Mouse (Mus musculus): ENCODE data around the gene Fibcd1. TPM values are rescaled to one million over a fixed set of nuclear protein-coding genes. Genes with fewer than 3 reads are reported as not detected.

Fibcd1 gene
- polyA plus RNA-seq, 2 experiments, result 0.28 to 0.34 TPM

GRCm38 (mm10) chr2:31792611-31793010 is 53.2 kb downstream of the Fibcd1 start:
- Histone ChIP-seq H3K4me1 (ENCODE audit: control insufficient read depth, insufficient read depth, low read length) (no peaks in the 10 kb centered on the region), H3K4me3 (replicated peaks; ENCODE audit: low read length) (no peak overlapping the region), H3K36me3 (ENCODE audit: control insufficient read depth, insufficient read depth, low read length) (peaks cover 94% of the 10 kb centered on the region), H3K9me3 (ENCODE audit: control insufficient read depth, low read length) (no peaks in the 10 kb centered on the region), H3K4me2 (replicated peaks; ENCODE audit: low read depth, low read length, severe bottlenecking) (no peak overlapping the region), H3K27me3 (ENCODE audit: control insufficient read depth, insufficient read depth, low read length) (no peaks in the 10 kb centered on the region), H3K27ac (replicated peaks; ENCODE audit: low read depth, low read length) (no peak overlapping the region), H3K9ac (ENCODE audit: low read depth, low read length, severe bottlenecking) (no peak overlapping the region)
- ATAC-seq (ENCODE audit: low FRiP score, low read depth), result no peak
- no peak for DNase-seq (ENCODE audit: low spot score)
- TF ChIP-seq POLR2A (IDR thresholded peaks at IDR 0.05; ENCODE audit: borderline replicate concordance, extremely low read depth, insufficient read depth, insufficient read length), result no peak
- 84% methylated on average over 6 of the region's 6 CpGs for WGBS

GRCm38 (mm10) chr2:31791260-31791659 is 54.5 kb downstream of the Fibcd1 start:
- TF ChIP-seq POLR2A (IDR thresholded peaks at IDR 0.05; ENCODE audit: borderline replicate concordance, extremely low read depth, insufficient read depth, insufficient read length), result no peak
- no peaks in the 10 kb centered on the region for H3K4me1 ChIP-seq (ENCODE audit: control insufficient read depth, insufficient read depth, low read length)
- H3K36me3 ChIP-seq (ENCODE audit: control insufficient read depth, insufficient read depth, low read length), result peaks cover 94% of the 10 kb centered on the region
- no peak overlapping the region for H3K27ac ChIP-seq (replicated peaks; ENCODE audit: low read depth, low read length)
- no peaks in the 10 kb centered on the region for H3K27me3 ChIP-seq (ENCODE audit: control insufficient read depth, insufficient read depth, low read length)
- 90% methylated on average over 8 of the region's 8 CpGs for WGBS
- no peak overlapping the region for H3K9ac ChIP-seq (ENCODE audit: low read depth, low read length, severe bottlenecking)
- no peak overlapping the region for H3K4me3 ChIP-seq (replicated peaks; ENCODE audit: low read length)
- DNase-seq (ENCODE audit: low spot score) (no peak), ATAC-seq (ENCODE audit: low FRiP score, low read depth) (no peak)
- no peaks in the 10 kb centered on the region for H3K9me3 ChIP-seq (ENCODE audit: control insufficient read depth, low read length)
- H3K4me2 ChIP-seq (replicated peaks; ENCODE audit: low read depth, low read length, severe bottlenecking), result no peak overlapping the region

- no peak for TF ChIP-seq POLR2A (IDR thresholded peaks at IDR 0.05; ENCODE audit: borderline replicate concordance, extremely low read depth, insufficient read depth, insufficient read length)
- peaks cover 94% of the 10 kb centered on the region for H3K36me3 ChIP-seq (ENCODE audit: control insufficient read depth, insufficient read depth, low read length)
- no peak overlapping the region for H3K4me3 ChIP-seq (replicated peaks; ENCODE audit: low read length)
- WGBS, result 84% methylated on average over 13 of the region's 13 CpGs
- DNase-seq (ENCODE audit: low spot score) (no peak), ATAC-seq (ENCODE audit: low FRiP score, low read depth) (no peak)
- H3K9ac ChIP-seq (ENCODE audit: low read depth, low read length, severe bottlenecking), result no peak overlapping the region
- no peaks in the 10 kb centered on the region for H3K27me3 ChIP-seq (ENCODE audit: control insufficient read depth, insufficient read depth, low read length)
- H3K4me1 ChIP-seq (ENCODE audit: control insufficient read depth, insufficient read depth, low read length), result no peaks in the 10 kb centered on the region
- no peaks in the 10 kb centered on the region for H3K9me3 ChIP-seq (ENCODE audit: control insufficient read depth, low read length)
- H3K27ac ChIP-seq (replicated peaks; ENCODE audit: low read depth, low read length), result no peak overlapping the region
- H3K4me2 ChIP-seq (replicated peaks; ENCODE audit: low read depth, low read length, severe bottlenecking), result no peak overlapping the region
These were observed 55.0 kb downstream of the Fibcd1 start for GRCm38 (mm10) chr2:31790728-31791251.

- ATAC-seq (ENCODE audit: low FRiP score, low read depth), result no peak
- no peaks in the 10 kb centered on the region for H3K4me1 ChIP-seq (ENCODE audit: control insufficient read depth, insufficient read depth, low read length)
- H3K36me3 ChIP-seq (ENCODE audit: control insufficient read depth, insufficient read depth, low read length), result peaks cover 94% of the 10 kb centered on the region
- no peaks in the 10 kb centered on the region for H3K27me3 ChIP-seq (ENCODE audit: control insufficient read depth, insufficient read depth, low read length)
- H3K4me3 ChIP-seq (replicated peaks; ENCODE audit: low read length), result no peak overlapping the region
- H3K27ac ChIP-seq (replicated peaks; ENCODE audit: low read depth, low read length), result no peak overlapping the region
- no peak for DNase-seq (ENCODE audit: low spot score)
- no peaks in the 10 kb centered on the region for H3K9me3 ChIP-seq (ENCODE audit: control insufficient read depth, low read length)
- no peak overlapping the region for H3K4me2 ChIP-seq (replicated peaks; ENCODE audit: low read depth, low read length, severe bottlenecking)
- no peak for TF ChIP-seq POLR2A (IDR thresholded peaks at IDR 0.05; ENCODE audit: borderline replicate concordance, extremely low read depth, insufficient read depth, insufficient read length)
- 100% methylated on average over 2 of the region's 2 CpGs for WGBS
- H3K9ac ChIP-seq (ENCODE audit: low read depth, low read length, severe bottlenecking), result no peak overlapping the region
These were observed 56.6 kb downstream of the Fibcd1 start for GRCm38 (mm10) chr2:31789215-31789614.

GRCm38 (mm10) chr2:31788227-31788626 is 57.6 kb downstream of the Fibcd1 start:
- 90% methylated on average over 3 of the region's 3 CpGs for WGBS
- no peak for DNase-seq (ENCODE audit: low spot score)
- Histone ChIP-seq H3K27ac (replicated peaks; ENCODE audit: low read depth, low read length) (no peak overlapping the region), H3K4me2 (replicated peaks; ENCODE audit: low read depth, low read length, severe bottlenecking) (no peak overlapping the region), H3K27me3 (ENCODE audit: control insufficient read depth, insufficient read depth, low read length) (no peaks in the 10 kb centered on the region), H3K9me3 (ENCODE audit: control insufficient read depth, low read length) (no peaks in the 10 kb centered on the region), H3K36me3 (ENCODE audit: control insufficient read depth, insufficient read depth, low read length) (peaks cover 94% of the 10 kb centered on the region), H3K4me3 (replicated peaks; ENCODE audit: low read length) (no peak overlapping the region), H3K4me1 (ENCODE audit: control insufficient read depth, insufficient read depth, low read length) (no peaks in the 10 kb centered on the region), H3K9ac (ENCODE audit: low read depth, low read length, severe bottlenecking) (no peak overlapping the region)
- ATAC-seq (ENCODE audit: low FRiP score, low read depth), result no peak
- no peak for TF ChIP-seq POLR2A (IDR thresholded peaks at IDR 0.05; ENCODE audit: borderline replicate concordance, extremely low read depth, insufficient read depth, insufficient read length)

GRCm38 (mm10) chr2:31787029-31787428 is 58.8 kb downstream of the Fibcd1 start:
- Histone ChIP-seq H3K9ac (ENCODE audit: low read depth, low read length, severe bottlenecking) (no peak overlapping the region), H3K4me3 (replicated peaks; ENCODE audit: low read length) (no peak overlapping the region), H3K4me1 (ENCODE audit: control insufficient read depth, insufficient read depth, low read length) (no peaks in the 10 kb centered on the region), H3K4me2 (replicated peaks; ENCODE audit: low read depth, low read length, severe bottlenecking) (no peak overlapping the region), H3K36me3 (ENCODE audit: control insufficient read depth, insufficient read depth, low read length) (peaks cover 94% of the 10 kb centered on the region), H3K27me3 (ENCODE audit: control insufficient read depth, insufficient read depth, low read length) (no peaks in the 10 kb centered on the region), H3K9me3 (ENCODE audit: control insufficient read depth, low read length) (no peaks in the 10 kb centered on the region), H3K27ac (replicated peaks; ENCODE audit: low read depth, low read length) (no peak overlapping the region)
- ATAC-seq (ENCODE audit: low FRiP score, low read depth) (no peak), DNase-seq (ENCODE audit: low spot score) (peak; percentile 68)
- 19% methylated on average over 7 of the region's 7 CpGs for WGBS
- no peak for TF ChIP-seq POLR2A (IDR thresholded peaks at IDR 0.05; ENCODE audit: borderline replicate concordance, extremely low read depth, insufficient read depth, insufficient read length)
